Mouse (Mus musculus): ENCODE results near the gene Pcnx2.

Pcnx2 gene

DNA sequence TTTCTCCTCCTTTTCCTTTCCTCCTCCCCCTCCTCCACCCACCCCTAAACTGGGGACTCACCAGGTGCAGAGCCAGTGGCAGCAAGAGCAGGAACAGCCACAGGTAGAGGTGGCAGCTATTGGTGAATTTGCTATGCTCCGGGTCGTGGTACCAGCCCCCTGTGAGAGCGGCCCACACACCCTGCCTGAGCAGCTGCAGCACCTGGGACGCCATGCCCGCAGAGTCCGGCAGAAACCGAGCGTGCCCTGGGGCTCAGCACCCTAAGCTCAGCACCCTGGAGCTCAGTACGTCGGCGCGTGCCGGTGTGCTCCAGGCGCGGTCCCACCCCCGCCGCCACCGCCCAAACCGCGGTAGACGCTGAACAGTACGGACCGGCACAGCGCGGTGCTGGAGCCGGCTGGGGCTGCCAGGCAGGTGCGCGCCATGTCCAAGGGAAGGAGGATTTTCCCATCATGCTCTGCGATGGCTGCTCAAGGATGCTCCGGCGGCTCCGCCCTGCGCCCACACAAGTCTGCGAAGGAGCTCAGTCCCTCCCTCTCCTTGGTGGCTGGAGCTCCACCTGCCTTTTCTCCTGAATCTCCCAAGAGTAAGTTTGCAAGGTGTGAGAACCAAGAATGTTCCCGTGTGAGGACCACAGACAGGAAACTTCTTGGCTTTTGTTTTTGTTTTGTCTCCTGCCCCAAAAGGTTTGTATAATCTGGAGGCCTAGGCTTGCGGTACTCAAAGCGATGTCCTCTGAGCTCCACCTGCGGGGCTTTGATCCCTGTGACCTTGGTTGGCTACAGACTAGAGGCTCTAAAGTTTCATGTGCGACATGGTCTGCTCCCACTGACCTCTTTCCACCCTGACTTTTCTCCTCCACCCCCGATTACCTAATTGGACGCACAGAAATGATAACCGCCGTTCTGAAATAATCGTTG is at the start of gene Pcnx2:
Gene Pcnx2, minus strand, starts transcription at position 450 of the 921 bp plus-strand sequence.
- ChIA-PET POLR2A (interaction anchor here in 2 of 4 experiments (0.6 to 1.4 kb wide), 4 partner anchors 9 to 328 kb away, joined by 3 to 4 read pairs (median 3); partner anchors contain the start of gene Sipa1l2 (in 1 of the 2)), CTCF (interaction anchor here (0.6 to 2.6 kb wide), 29 partner anchors 9 to 1239 kb away, joined by 3 to 15 read pairs (median 3); partner anchors contain the start of gene Map3k21 (in 2 of the 4))

DNA sequence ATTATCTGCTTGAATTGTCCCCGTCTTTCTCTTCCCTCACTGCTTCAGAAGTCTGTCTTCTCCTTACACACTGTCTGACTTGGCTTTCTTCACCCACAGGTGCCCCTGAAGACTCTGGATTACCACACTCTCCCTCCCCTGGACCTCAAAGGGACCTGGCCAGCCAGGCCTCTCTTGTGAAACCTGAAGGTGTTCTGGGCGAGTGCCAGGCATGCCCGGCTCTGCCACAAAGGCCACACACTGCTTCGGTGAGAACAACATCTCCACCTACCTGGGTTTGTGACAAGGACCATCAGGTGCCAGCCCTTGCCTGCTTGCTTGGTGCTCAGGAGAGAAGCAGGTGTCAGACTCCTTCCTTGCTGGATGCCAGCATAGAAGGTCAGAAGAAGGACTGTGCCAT is 46.4 kb upstream of the Pcnx2 start:
- CTCF ChIA-PET, result interaction anchor here in 2 of 4 experiments (0.8 to 1.4 kb wide), 2 partner anchors 9 to 50 kb away, joined by 3 to 7 read pairs; partner anchors contain the start of gene Kcnk1 (in 1 of the 2)
- POLR2A ChIA-PET, result no interaction called here

GRCm38 (mm10) chr8:125935649-125936048 is 37.5 kb upstream of the Pcnx2 start:
- POLR2A ChIA-PET, result interaction anchor here in 2 of 4 experiments (0.8 to 1.5 kb wide), 4 partner anchors 9 to 25 kb away, joined by 3 to 5 read pairs (median 4); partner anchors contain the start of gene Map3k21 (in 1 of the 2)

DNA sequence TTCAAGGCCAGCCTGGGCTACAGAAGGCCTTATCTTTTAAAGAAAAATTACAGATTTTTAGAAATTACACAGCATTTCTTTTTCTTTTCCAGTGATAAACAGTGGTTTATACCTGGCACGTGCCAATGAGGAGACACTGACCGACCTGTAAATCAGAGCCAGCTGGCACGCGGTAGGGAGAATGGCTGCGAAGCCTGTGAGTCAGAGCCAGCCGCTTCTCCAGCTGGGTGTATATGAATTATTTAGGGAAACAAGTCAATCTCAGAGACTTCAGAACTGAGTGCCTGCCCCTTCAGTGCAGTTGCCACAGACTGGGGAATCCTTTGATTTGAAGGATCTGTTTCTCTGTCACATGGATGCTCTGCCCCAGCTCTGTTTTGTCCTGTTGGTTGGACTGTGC is 33.7 kb upstream of the Pcnx2 start:
- CTCF ChIA-PET, result no interaction called here
- POLR2A ChIA-PET, result no interaction called here

More at GRCm38 (mm10) chr8:125935649-125936048, 37.5 kb upstream of the Pcnx2 start:
- CTCF ChIA-PET, result interaction anchor here (0.5 to 5.1 kb wide), 36 partner anchors 9 to 546 kb away, joined by 3 to 28 read pairs (median 4); partner anchors contain the start of genes Map3k21 (in 2 of the 4), Pcnx2 (in 2 of the 4) and Kcnk1 (in 1 of the 4)

GRCm38 (mm10) chr8:125930276-125931046 is 32.3 kb upstream of the Pcnx2 start:
- CTCF ChIA-PET, result interaction anchor here in 1 of 4 experiments (0.5 kb wide), 1 partner anchor 10 kb away, joined by 3 read pairs; no protein-coding TSS in a partner anchor
- POLR2A ChIA-PET, result no interaction called here

GRCm38 (mm10) chr8:125926636-125927035 is 28.5 kb upstream of the Pcnx2 start:
- POLR2A ChIA-PET, result interaction anchor here in 1 of 4 experiments (1.2 kb wide), 1 partner anchor 9 kb away, joined by 4 read pairs; no protein-coding TSS in a partner anchor
- CTCF ChIA-PET, result interaction anchor here (0.6 to 2.7 kb wide), 5 partner anchors 9 to 761 kb away, joined by 3 to 13 read pairs (median 4); no protein-coding TSS in a partner anchor

DNA sequence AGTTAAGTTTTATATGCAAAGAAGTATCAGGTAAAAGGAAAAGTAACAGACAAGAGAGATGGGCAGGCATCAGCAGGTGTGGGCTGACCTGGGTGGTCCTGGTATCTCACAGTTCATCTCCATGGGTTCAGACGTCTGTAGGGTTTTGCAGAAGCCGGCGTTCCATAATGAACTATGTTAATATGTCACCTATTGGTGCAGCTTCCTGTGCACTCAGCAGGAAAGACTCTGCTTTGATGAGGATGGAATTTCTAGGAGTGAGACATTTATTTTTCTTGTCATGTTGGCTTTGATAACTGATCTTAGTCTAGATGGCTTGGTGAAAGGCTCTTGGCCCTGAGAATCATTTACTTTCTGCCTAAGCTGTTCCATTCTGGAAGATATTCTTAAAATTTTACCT is 24.2 kb upstream of the Pcnx2 start:
- ChIA-PET CTCF (no interaction called here), POLR2A (no interaction called here)

DNA sequence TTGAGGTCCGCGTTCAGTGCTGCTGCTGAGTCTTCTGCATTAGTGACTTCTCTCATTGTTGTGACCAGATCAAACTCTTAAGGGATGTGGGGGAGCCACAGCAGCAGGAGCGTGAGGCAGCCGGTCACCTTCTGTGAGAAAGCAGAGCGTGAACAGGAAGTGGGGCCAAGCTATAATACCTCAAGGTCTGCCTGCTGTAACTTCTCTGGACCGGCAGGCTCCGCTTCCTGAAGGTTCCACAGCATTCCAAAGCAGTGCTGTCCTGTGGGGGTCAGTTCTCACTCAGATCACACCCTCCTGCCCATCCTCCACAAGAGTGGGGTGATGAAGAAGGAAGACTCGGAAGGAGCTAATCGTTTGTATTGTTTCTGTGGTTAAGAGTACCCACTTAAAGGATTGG is 22.6 kb upstream of the Pcnx2 start:
- ChIA-PET POLR2A (interaction anchor here in 1 of 4 experiments (0.6 kb wide), 1 partner anchor 493 kb away, joined by 3 read pairs; no protein-coding TSS in a partner anchor), CTCF (interaction anchor here in 3 of 4 experiments (0.6 to 1.4 kb wide), 6 partner anchors 10 to 644 kb away, joined by 3 to 5 read pairs (median 4); no protein-coding TSS in a partner anchor)

DNA sequence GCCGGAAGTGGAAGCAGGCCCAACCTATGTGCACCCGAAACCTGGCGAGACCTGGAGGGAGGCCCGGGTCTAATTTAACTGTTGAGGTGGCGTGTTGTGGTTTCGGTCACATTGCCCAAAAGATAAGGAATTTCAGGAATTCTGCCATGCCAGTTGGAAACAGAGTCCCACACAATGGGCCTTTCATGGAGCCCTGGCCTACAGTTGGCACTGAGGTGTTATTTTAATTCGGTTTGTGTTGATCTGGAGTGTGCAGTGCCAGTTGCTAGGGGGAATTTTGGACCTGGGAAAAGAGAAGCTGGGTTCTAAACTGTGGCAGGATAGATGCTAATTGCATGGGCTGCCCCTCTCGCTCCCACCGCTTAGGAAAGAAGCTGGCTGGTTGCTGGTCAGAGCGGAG is 22.2 kb upstream of the Pcnx2 start:
- CTCF ChIA-PET, result interaction anchor here in 3 of 4 experiments (0.6 to 1.4 kb wide), 5 partner anchors 10 to 337 kb away, joined by 3 to 5 read pairs (median 4); no protein-coding TSS in a partner anchor
- POLR2A ChIA-PET, result no interaction called here

DNA sequence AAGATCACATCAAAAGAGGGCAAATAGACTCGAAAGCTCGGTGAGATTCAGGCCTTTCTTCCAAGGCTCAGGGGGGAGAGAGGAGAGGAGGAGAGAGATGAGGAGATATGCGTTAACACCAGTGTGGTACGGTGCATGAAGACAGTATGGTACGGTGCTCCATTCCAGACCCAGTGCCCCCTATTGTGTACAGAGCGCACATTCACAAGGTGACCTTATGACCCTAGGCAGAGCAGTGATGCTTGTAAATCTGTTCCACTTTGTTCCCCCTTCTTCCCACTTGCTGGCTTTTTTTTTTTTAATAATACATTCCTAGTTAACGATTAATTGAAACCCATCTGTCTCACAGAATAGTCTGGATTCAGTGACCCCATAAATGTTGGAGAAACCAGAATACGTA is 21.4 kb upstream of the Pcnx2 start:
- CTCF ChIA-PET, result interaction anchor here in 1 of 4 experiments (0.8 to 1.2 kb wide), 2 partner anchors 12 to 21 kb away, joined by 3 read pairs; partner anchors contain the start of gene Pcnx2

DNA sequence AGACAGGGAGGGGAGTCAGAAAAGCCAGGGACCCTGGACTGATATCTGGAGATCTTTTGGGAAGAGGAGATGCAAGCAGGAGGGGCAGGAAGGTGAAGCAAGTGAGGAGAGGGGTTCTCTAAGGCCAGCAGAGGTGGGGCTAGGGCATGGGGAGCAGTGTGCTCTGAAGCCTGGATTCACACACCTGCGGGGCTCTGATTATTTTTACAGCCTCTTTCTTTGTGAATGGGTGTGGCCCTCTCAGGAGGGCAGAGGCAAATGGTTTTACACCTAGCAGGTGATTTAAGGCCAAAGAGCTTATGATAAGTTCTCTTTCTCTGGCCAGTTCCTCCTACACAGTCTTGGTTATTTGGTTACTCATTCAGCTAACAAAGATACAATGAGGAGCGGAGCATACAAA is 20.6 kb upstream of the Pcnx2 start:
- ChIA-PET CTCF (interaction anchor here in 2 of 4 experiments (1.0 to 1.3 kb wide), 5 partner anchors 11 to 171 kb away, joined by 3 to 4 read pairs (median 3); partner anchors contain the start of gene Pcnx2 (in 1 of the 2)), POLR2A (interaction anchor here in 2 of 4 experiments (0.6 to 1.6 kb wide), 3 partner anchors 16 to 461 kb away, joined by 3 to 5 read pairs (median 3); partner anchors contain the start of gene Kcnk1 (in 1 of the 2))

More for the DNA sequence above, 21.4 kb upstream of the Pcnx2 start:
- POLR2A ChIA-PET, result no interaction called here

DNA sequence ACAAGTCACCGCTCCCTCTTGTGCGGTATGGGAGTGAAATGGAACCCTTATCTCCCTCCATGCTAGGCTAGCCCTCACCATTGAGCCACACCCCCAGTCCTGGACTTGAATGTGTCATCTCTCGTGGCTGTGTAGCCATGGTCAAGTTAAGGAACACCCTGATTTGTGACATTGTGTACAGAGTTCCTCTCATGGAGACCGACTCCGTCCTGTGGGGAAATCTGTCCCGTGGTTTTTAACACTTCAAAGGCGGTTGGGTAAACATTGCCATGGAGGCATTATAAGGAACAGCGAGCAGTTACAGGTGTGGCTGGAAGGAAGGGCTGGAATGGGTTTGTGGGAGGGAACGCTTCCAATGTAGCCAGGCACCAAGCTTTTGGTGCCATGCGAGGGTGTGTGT is 18.9 kb upstream of the Pcnx2 start:
- ChIA-PET CTCF (no interaction called here), POLR2A (no interaction called here)

- POLR2A ChIA-PET, result no interaction called here
- CTCF ChIA-PET, result no interaction called here
Observed at GRCm38 (mm10) chr8:125914386-125914785, 16.3 kb upstream of the Pcnx2 start.

DNA sequence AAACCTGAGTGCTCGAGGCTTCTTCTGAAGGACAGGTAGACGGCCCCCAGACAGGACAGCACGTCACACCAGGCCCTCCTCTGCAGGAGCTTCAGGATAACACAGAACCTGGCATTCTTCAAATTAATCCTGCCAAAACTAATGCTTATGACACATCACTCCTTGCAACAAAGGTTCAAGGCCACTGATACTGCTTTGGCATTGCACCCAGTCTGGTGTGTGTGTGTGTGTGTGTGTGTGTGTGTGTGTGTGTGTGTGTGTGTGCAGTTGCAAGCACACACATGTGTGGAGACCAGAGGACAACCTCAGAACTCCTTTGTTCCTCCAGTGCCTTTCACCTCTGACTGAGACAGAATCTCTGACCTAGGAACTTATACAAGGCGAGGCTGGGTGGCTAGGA is 15.1 kb upstream of the Pcnx2 start:
- ChIA-PET POLR2A (interaction anchor here in 1 of 4 experiments (1.0 kb wide), 1 partner anchor 82 kb away, joined by 3 read pairs; the partner anchor contains the start of gene Kcnk1), CTCF (interaction anchor here in 2 of 4 experiments (0.7 to 1.4 kb wide), 2 partner anchors 23 to 812 kb away, joined by 3 to 6 read pairs; no protein-coding TSS in a partner anchor)

DNA sequence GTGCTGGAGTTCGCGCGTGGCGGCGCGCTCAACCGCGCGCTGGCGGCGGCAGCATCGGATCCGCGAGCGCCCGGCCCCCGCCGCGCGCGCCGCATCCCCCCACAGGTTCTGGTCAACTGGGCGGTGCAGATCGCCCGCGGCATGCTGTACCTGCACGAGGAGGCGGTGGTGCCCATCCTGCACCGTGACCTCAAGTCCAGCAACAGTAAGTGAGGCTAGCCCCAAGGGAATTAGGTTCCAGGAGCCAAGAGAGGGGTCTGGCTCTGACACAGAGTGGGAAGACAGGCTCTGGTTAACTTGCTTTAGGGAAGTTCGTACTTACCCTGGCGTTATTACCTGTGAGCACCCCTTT is 13.1 kb upstream of the Pcnx2 start:
- ChIA-PET POLR2A (interaction anchor here in 2 of 4 experiments (0.6 to 1.4 kb wide), 2 partner anchors 84 to 766 kb away, joined by 3 read pairs; partner anchors contain the start of gene Kcnk1 (in 1 of the 2)), CTCF (interaction anchor here (0.6 to 1.8 kb wide), 7 partner anchors 11 to 967 kb away, joined by 3 to 19 read pairs (median 5); partner anchors contain the start of gene Pcnx2 (in 1 of the 4))

DNA sequence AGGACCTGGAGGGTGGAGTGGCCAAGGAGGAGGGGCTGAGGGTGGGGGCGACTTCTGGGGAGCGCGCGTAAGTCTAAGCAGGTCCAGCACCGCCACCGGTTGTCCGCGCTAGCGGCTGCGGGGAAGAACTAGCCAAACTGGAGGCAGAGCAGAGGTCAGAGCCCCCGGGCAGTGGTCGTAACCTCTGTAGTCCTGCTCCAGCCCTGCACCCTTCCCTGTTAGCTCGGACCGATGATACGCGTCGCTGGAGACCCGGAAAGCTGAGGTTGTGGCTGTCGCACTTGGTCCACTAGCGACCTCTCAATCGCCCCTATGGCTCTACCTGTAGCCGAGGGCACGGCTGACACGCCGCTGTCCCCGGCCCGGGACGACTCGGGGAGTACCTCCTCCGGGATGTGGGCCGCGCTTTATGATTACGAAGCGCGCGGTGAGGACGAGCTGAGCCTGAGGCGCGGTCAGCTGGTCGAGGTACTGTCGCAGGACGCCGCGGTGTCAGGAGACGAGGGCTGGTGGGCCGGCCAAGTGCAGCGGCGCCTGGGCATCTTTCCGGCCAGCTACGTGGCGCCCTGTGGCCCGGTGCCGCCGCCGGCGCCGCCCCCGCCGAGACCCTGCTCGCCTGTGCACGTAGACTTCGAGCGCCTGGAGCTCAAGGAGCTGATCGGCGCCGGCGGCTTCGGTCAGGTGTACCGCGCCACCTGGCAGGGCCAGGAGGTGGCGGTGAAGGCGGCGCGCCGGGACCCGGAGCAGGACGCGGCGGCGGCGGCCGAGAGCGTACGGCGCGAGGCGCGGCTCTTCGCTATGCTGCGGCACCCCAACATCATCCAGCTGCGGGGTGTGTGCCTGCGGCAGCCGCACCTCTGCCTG is 12.5 kb upstream of the Pcnx2 start, which contains the start of gene Map3k21:
Gene Map3k21, plus strand, starts transcription at position 86 of the 864 bp plus-strand sequence.
- ChIA-PET POLR2A (interaction anchor here in 2 of 4 experiments (0.6 to 1.4 kb wide), 3 partner anchors 25 to 765 kb away, joined by 3 read pairs; partner anchors contain the start of gene Kcnk1 (in 1 of the 2)), CTCF (interaction anchor here (0.6 to 2.3 kb wide), 9 partner anchors 10 to 968 kb away, joined by 3 to 19 read pairs (median 5); partner anchors contain the start of gene Pcnx2 (in 2 of the 4))
